Mouse (Mus musculus) lung, embryonic 15.5 days (tissue): ENCODE measurements at regions not wholly inside any gene's neighbourhood (a gene's known extent, or its start where the extent isn't known, plus 50 kb on each side); places are given as distances from the start of the nearest gene placed in this dataset.
"Not testable (repeated sequence)": the region's sequence is repeated elsewhere in the genome, so short reads cannot be mapped to it uniquely, and the experiment has no call there.

Experiments used
- ATAC-seq: fragments of 200-750 bp; cut with Nextera tagmentation; 2 replicates; pipeline ENCODE4 v1.8.0; 2017; ENCODE audit warnings: moderate number of reproducible peaks, borderline replicate concordance; ENCODE audit not compliant: low FRiP score, low TSS enrichment; ENCODE audit errors: extremely low read depth
- H3K27ac ChIP-seq: fragments of 300-500 bp; sonication (generic); 2 replicates; pipeline ENCODE4 v1.5.1; 2015; ENCODE audit warnings: moderate library complexity, mild to moderate bottlenecking, inconsistent platforms
- H3K27me3 ChIP-seq: fragments of 300-500 bp; sonication (generic); 2 replicates; pipeline ENCODE4 v1.6.1; 2015; ENCODE audit warnings: inconsistent platforms
- H3K36me3 ChIP-seq: fragments of 300-500 bp; sonication (generic); 2 replicates; pipeline ENCODE4 v1.6.1; 2015; ENCODE audit warnings: inconsistent platforms
- H3K4me1 ChIP-seq: fragments of 300-500 bp; sonication (generic); 2 replicates; pipeline ENCODE4 v1.6.1; 2015; ENCODE audit warnings: inconsistent platforms
- H3K4me2 ChIP-seq: fragments of 300-500 bp; sonication (generic); 2 replicates; pipeline ENCODE4 v1.6.1; 2015; ENCODE audit warnings: inconsistent platforms, mild to moderate bottlenecking, moderate library complexity
- H3K4me3 ChIP-seq: fragments of 300-500 bp; sonication (generic); 2 replicates; pipeline ENCODE4 v1.5.1; 2015; ENCODE audit warnings: mild to moderate bottlenecking, inconsistent platforms
- H3K9ac ChIP-seq: fragments of 300-500 bp; sonication (generic); 2 replicates; pipeline ENCODE4 v1.6.1; 2015; ENCODE audit warnings: inconsistent platforms
- H3K9me3 ChIP-seq: fragments of 300-500 bp; sonication (generic); 2 replicates; pipeline ENCODE4 v1.6.1; 2016; ENCODE audit warnings: inconsistent platforms
- WGBS: fragments of 180-500 bp; shearing (Covaris S2); methylation state at CpG from one replicate; pipeline ENCODE4 v1.1.7; 2015; 5-methylcytosine and 5-hydroxymethylcytosine counted together

DNA sequence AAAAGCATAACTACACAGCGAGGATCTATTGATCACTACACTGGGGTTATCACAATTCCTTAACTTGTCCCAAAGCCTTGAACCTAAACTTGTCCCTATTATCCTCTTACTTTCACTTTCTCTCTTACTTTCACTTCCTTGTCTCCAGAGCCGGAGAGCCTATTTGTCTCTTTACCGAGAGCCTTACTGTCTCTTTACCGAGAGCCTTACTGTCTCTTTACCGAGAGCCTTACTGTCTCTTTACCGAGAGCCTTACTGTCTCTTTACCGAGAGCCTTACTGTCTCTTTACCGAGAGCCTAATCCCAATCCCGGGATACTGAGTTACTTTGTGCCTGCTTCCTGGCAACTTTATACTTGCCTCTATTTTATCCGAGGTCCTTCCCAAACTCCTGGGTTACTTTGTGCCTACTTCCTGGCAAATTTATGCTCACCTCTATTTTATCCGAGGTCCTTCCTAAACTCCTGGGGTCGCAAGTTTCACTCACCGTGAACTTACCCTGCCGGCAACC, 335.3 kb upstream of the Ccng1 start:
- 94% methylated on average over 12 of the region's 14 CpGs for WGBS
- ATAC-seq, H3K36me3 ChIP-seq: not testable (repeated sequence)

DNA sequence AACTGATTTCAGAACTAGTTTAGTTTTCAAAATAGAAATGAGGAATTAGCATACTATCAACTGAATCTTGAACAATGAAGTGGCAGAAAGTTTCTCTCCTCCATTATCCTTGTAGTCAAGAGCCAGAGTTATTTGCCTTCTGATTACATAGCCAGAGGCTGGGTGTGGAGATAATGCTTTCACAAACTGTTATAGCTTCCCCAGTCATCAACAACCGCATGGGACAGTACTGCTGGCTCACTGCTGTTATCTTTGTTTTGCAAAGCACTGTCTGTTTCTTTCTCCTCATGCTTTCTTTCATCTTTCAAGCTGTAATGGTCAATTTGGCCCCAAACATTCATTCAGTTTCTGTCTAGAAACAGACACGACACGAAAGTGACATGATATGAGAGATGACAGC, 308.5 kb upstream of the Ccng1 start:
- H3K27me3 ChIP-seq, result no peaks in the 10 kb centered on the region
- no peaks in the 10 kb centered on the region for H3K9me3 ChIP-seq
- no peak for ATAC-seq
- H3K4me2 ChIP-seq, result no peak overlapping the region
- WGBS, result 41% methylated on average over 3 of the region's 3 CpGs
- no peaks in the 10 kb centered on the region for H3K36me3 ChIP-seq
- H3K4me3 ChIP-seq, result no peak overlapping the region
- H3K27ac ChIP-seq, result no peak overlapping the region
- no peaks in the 10 kb centered on the region for H3K4me1 ChIP-seq
- H3K9ac ChIP-seq, result no peak overlapping the region

More for the DNA sequence above, 335.3 kb upstream of the Ccng1 start:
- H3K4me3 ChIP-seq, H3K4me1 ChIP-seq, H3K9me3 ChIP-seq, H3K9ac ChIP-seq, H3K27me3 ChIP-seq, H3K27ac ChIP-seq, H3K4me2 ChIP-seq: not testable (repeated sequence)

DNA sequence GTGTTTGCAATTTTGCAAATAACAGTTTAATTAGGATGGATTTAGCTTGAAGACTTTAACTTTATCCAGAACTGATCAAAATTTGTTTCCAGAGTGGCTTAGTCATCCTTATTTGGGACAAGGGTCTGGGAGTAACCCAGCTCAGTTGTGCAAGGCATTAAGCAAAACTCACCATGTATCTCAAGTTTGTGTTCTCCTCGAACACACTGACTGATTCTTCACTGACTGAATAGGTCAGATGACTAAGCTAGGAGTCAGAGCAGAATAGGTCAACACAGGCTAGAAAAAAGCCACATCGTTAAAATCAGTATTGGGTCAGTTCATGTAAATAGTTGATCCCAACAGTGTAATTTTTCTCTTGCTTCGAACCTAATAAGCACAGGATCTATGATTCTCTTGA, 302.7 kb upstream of the Ccng1 start:
- no peaks in the 10 kb centered on the region for H3K36me3 ChIP-seq
- H3K9ac ChIP-seq, result no peak overlapping the region
- no peaks in the 10 kb centered on the region for H3K4me1 ChIP-seq
- no peaks in the 10 kb centered on the region for H3K27me3 ChIP-seq
- no peak overlapping the region for H3K4me2 ChIP-seq
- no peak for ATAC-seq
- WGBS, result 70% methylated on average over 3 of the region's 3 CpGs
- no peak overlapping the region for H3K27ac ChIP-seq
- H3K4me3 ChIP-seq, result no peak overlapping the region
- H3K9me3 ChIP-seq, result no peaks in the 10 kb centered on the region

DNA sequence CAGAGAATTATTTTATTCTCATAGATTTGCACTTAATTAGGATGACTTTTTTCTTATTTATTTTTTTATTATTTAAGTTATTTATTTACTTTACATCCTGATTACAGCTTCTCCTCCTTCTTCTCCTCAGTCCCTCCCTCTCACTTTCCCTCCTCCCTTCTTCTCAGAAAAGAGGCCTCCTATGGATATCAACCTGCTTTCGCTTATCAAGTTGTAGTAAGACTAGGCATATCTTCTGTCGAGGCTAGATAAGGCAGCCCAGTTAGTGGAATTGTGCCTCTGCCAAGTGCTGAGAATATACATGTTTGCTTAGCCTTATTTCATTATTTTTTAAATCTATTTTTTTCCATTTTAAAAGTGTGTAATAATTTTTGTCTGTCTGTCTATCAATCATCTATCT, 274.9 kb upstream of the Ccng1 start:
- Histone ChIP-seq H3K27me3 (no peaks in the 10 kb centered on the region), H3K4me2 (no peak overlapping the region), H3K9ac (no peak overlapping the region), H3K9me3 (no peaks in the 10 kb centered on the region), H3K36me3 (no peaks in the 10 kb centered on the region), H3K4me3 (no peak overlapping the region), H3K4me1 (no peaks in the 10 kb centered on the region), H3K27ac (no peak overlapping the region)
- ATAC-seq, result no peak
- WGBS, result 75% methylated on average over 2 of the region's 2 CpGs

DNA sequence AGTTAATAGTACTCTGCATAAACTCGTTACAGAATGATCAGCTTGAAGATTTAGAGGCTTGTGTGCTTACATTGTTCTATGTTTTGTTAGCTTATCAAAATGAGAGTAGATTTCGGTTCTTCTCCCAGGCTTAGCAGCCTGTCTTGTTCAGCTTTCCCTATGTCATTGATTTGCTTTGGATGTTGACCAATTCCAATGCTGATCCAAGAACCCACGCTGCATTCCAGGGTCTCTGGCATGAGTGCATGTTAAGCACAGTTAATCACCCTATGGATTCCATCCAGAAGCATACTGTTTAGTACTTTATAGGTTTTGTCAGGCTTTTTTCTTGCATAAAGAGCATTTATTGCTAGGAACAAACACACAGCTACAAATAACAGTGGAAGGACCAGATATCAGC, 255.0 kb upstream of the Ccng1 start:
- no peak for ATAC-seq
- Histone ChIP-seq H3K27me3 (no peaks in the 10 kb centered on the region), H3K9ac (no peak overlapping the region), H3K4me1 (no peaks in the 10 kb centered on the region), H3K9me3 (no peaks in the 10 kb centered on the region), H3K4me3 (no peak overlapping the region), H3K4me2 (no peak overlapping the region), H3K27ac (no peak overlapping the region), H3K36me3 (no peaks in the 10 kb centered on the region)
- WGBS, result 56% methylated on average over 3 of the region's 3 CpGs

DNA sequence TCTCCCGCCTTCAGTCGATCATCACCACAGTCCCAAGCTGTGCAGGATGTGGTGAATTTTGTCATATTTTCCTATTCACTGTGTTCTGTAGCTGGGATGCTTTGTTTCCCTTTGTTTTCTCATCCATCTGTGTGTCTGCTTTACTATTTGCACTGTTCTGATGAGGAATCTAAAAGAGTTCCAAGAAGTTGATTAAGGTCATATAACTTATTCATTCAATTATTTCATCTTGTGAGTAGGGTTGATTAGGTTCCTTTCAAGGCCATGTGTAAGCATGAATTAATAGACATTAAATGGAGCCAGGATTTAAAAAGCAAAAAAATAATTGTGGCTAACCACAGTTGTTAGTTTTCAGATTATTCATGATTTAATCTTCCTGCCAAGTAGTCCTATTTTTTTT, 217.7 kb upstream of the Ccng1 start:
- no peak for ATAC-seq
- no peak overlapping the region for H3K9ac ChIP-seq
- 81% methylated on average over 2 of the region's 2 CpGs for WGBS
- H3K27ac ChIP-seq, result no peak overlapping the region
- H3K36me3 ChIP-seq, result no peaks in the 10 kb centered on the region
- no peak overlapping the region for H3K4me3 ChIP-seq
- no peaks in the 10 kb centered on the region for H3K4me1 ChIP-seq
- H3K27me3 ChIP-seq, result no peaks in the 10 kb centered on the region
- H3K9me3 ChIP-seq, result no peaks in the 10 kb centered on the region
- H3K4me2 ChIP-seq, result no peak overlapping the region

DNA sequence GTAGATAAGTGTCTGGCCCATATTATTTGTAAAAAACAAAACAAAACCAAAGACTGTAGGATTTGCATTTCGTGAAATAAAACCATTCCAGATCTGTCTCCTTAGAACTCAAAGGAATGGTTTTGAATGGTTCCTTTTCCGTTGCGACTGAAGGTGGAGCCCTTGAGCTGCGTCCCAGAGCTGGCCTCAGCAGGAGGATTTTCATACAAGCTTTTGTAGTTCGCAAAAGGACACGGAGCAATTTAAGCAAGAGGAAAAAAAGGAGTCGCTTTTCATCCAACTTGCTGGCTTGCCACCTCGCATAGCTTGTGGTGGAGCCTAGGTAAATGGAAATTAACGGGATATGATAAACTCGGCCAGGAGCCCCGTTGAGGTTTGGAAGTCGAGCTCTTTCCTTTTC, 172.1 kb upstream of the Ccng1 start:
- 2% methylated on average over 12 of the region's 12 CpGs for WGBS
- ATAC-seq, result no peak
- no peak overlapping the region for H3K9ac ChIP-seq

DNA sequence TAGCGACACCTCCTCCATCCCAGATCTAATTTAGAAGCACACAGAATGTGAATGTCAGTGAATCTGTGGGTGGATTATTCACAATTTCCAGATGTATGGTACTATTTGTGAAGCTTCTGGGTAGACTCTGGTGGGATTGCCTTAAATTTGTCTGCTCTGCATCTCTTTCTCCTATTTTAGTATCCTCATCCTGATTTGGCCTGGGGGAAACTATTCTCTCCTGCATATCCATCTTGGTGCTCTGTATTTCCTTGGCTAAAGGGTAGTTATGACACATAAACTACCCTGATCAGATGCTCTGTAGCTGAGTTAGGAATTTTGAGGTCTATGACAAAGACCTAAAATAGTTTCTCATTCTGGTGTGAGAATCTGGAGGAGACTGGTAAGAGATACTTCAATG, 136.4 kb upstream of the Ccng1 start:
- H3K36me3 ChIP-seq, result no peaks in the 10 kb centered on the region
- no peak overlapping the region for H3K9ac ChIP-seq
- H3K4me3 ChIP-seq, result no peak overlapping the region
- no peaks in the 10 kb centered on the region for H3K27me3 ChIP-seq
- ATAC-seq, result no peak
- H3K27ac ChIP-seq, result no peak overlapping the region
- H3K4me2 ChIP-seq, result no peak overlapping the region
- no peaks in the 10 kb centered on the region for H3K4me1 ChIP-seq
- no peaks in the 10 kb centered on the region for H3K9me3 ChIP-seq
- 100% methylated on average over 1 of the region's 1 CpGs for WGBS

More for the DNA sequence above, 172.1 kb upstream of the Ccng1 start:
- 0 out of 2 replicates have a peak overlapping the region, but pooled peaks have one; percentile 24 for H3K4me3 ChIP-seq
- no peaks in the 10 kb centered on the region for H3K4me1 ChIP-seq
- no peaks in the 10 kb centered on the region for H3K9me3 ChIP-seq
- peak overlapping the region; percentile 48 for H3K4me2 ChIP-seq
- H3K36me3 ChIP-seq, result no peaks in the 10 kb centered on the region
- no peak overlapping the region for H3K27ac ChIP-seq
- no peaks in the 10 kb centered on the region for H3K27me3 ChIP-seq

DNA sequence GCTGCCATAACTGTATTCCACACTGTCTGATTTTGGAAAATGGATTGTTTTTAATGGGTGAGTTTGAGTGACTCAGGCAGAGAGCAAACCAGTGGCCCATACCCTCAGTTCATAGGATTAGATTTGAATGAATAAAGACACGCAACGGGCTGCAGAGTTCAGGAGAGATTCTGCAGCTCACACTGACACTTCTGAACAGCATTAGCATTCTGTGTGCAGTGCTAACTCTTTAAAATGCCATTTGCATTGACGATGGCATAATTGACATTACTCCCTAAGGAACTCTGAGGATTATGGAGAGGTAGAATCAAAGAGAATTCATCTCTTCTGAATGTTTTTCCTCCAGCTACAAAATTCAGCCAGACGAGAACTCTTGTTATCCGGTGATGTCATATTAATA, 129.4 kb upstream of the Ccng1 start:
- 78% methylated on average over 5 of the region's 5 CpGs for WGBS
- Histone ChIP-seq H3K36me3 (no peaks in the 10 kb centered on the region), H3K4me3 (no peak overlapping the region), H3K9ac (no peak overlapping the region), H3K27me3 (no peaks in the 10 kb centered on the region), H3K27ac (no peak overlapping the region), H3K4me1 (no peaks in the 10 kb centered on the region), H3K4me2 (no peak overlapping the region), H3K9me3 (no peaks in the 10 kb centered on the region)
- ATAC-seq, result no peak

DNA sequence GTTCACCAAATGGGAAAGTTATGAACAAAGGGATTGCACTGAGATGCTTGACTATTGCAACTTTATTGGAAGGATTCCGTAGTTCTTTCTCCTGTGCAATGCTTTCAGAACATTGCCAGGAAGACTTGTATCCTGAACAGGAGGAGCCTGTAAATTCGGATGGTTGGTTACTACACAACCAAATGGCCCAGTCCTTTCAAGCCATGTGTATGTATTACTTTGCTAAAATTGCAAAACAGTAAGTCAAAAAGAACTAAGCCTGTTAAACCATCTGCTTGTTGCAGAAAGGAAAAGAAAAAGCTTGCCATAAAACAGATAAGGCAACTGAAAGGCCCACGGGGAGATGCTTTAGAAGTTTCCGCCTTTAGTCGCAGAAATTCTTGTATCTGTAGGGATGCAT, 124.5 kb upstream of the Ccng1 start:
- Histone ChIP-seq H3K9ac (no peak overlapping the region), H3K9me3 (no peaks in the 10 kb centered on the region), H3K4me2 (no peak overlapping the region), H3K36me3 (no peaks in the 10 kb centered on the region), H3K4me3 (no peak overlapping the region), H3K4me1 (no peaks in the 10 kb centered on the region), H3K27me3 (no peaks in the 10 kb centered on the region), H3K27ac (no peak overlapping the region)
- 78% methylated on average over 5 of the region's 5 CpGs for WGBS
- no peak for ATAC-seq

DNA sequence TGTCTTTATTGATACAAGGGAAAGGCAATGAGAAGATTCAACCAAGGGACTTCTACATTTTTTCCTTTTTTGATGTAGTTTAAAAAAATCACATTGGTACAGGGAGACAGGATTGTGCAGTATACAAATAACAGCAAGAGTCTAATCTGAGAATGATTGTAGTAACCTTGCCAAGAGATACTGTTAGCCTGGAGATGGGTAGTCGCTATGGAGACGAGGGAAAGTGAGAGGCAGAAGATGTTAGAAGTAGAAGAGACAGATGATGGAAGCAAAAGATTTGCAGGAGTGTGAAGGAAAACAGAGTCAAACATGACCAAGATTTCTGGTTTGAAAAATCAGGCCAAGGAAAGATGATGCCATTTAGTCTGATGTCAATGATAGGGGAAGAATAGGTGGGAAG, 117.9 kb upstream of the Ccng1 start:
- Histone ChIP-seq H3K9me3 (no peaks in the 10 kb centered on the region), H3K4me1 (no peaks in the 10 kb centered on the region), H3K27ac (no peak overlapping the region), H3K36me3 (no peaks in the 10 kb centered on the region), H3K4me3 (no peak overlapping the region), H3K9ac (no peak overlapping the region), H3K4me2 (no peak overlapping the region), H3K27me3 (no peaks in the 10 kb centered on the region)
- WGBS, result 73% methylated on average over 2 of the region's 2 CpGs
- ATAC-seq, result no peak

DNA sequence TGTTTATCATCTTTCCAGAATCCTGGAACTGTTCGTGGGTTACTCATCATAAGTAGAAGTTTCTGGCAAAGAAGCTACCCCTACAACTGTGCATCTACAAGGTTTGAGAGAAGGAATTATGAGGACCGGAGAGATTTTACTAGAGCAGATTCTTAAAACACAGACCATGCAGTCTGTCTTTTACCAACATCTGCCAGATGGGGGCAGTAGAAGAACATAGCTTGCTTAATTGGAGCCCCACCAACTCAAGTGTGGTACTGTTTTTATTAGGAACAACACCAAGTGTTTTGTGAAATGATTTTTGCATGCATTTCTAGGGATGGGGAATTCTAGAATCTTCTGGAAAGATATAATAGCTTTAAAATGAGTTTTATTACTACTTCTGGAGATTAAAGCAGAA, 110.6 kb upstream of the Ccng1 start:
- ATAC-seq, result no peak
- Histone ChIP-seq H3K4me1 (no peaks in the 10 kb centered on the region), H3K9me3 (no peaks in the 10 kb centered on the region), H3K36me3 (no peaks in the 10 kb centered on the region), H3K27me3 (no peaks in the 10 kb centered on the region), H3K27ac (no peak overlapping the region), H3K9ac (no peak overlapping the region), H3K4me3 (no peak overlapping the region), H3K4me2 (no peak overlapping the region)
- 15% methylated on average over 2 of the region's 2 CpGs for WGBS

DNA sequence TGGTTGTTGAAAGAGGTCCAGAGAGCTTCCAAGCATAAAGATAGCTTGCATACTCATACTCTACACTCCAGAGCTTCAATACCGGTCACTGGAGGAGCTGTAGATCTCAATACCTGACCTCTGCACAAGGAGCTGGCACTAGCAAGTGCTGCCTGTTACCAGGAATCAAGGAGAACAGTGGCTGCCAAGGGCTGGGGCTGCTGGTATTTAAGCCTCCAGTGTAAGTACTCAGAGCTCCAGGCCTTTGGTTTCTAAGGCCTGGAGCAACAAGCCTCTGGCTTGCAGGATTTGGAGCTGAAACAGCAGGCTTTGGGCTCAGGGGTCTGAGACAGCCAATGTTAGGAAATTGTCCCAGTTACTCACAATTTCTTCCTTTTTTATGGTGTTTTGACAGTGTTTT, 96.2 kb upstream of the Ccng1 start:
- 0 out of 2 replicates have a peak, but pooled peaks have one; percentile 7 for ATAC-seq

More for the DNA sequence above, 96.2 kb upstream of the Ccng1 start:
- no peaks in the 10 kb centered on the region for H3K27me3 ChIP-seq
- no peaks in the 10 kb centered on the region for H3K9me3 ChIP-seq
- no peak overlapping the region; the same call in 1 of the 2 replicates for H3K27ac ChIP-seq
- no peaks in the 10 kb centered on the region for H3K36me3 ChIP-seq
- H3K9ac ChIP-seq, result no peak overlapping the region
- H3K4me2 ChIP-seq, result no peak overlapping the region
- H3K4me3 ChIP-seq, result no peak overlapping the region
- no peaks in the 10 kb centered on the region for H3K4me1 ChIP-seq
- WGBS, result 90% methylated on average over 1 of the region's 1 CpGs
